Mouse (Mus musculus) lung, embryonic 14.5 days (tissue): ENCODE results near the gene Ly6g5c. TPM values are rescaled to one million over a fixed set of nuclear protein-coding genes. Genes with fewer than 3 reads are reported as not detected.
A peak's percentile ranks its signal among the peaks of the same experiment; 100 is the strongest.
"Not testable (repeated sequence)": the region's sequence is repeated elsewhere in the genome, so short reads cannot be mapped to it uniquely, and the experiment has no call there.

ENCODE experiments used
- ATAC-seq: fragments of 200-750 bp; cut with Nextera tagmentation; 2 replicates; pipeline ENCODE4 v1.8.0; 2017; ENCODE audit warnings: mild to moderate bottlenecking, moderate TSS enrichment, moderate library complexity; ENCODE audit not compliant: insufficient read depth
- DNase-seq: peaks from one replicate; pipeline ENCODE4 v3.0.0-alpha.2; 2015
- H3K27ac ChIP-seq: fragments of 300-500 bp; sonication (generic); 2 replicates; pipeline ENCODE4 v1.5.1; 2014; ENCODE audit warnings: low read depth, mild to moderate bottlenecking, moderate library complexity
- H3K27me3 ChIP-seq: fragments of 300-500 bp; sonication (generic); 2 replicates; pipeline ENCODE4 v1.6.1; 2014; ENCODE audit warnings: low read length, control low read depth; ENCODE audit not compliant: insufficient read depth
- H3K36me3 ChIP-seq: fragments of 300-500 bp; sonication (generic); 2 replicates; pipeline ENCODE4 v1.6.1; 2014; ENCODE audit warnings: control low read depth; ENCODE audit not compliant: insufficient read depth
- H3K4me1 ChIP-seq: fragments of 300-500 bp; sonication (generic); 2 replicates; pipeline ENCODE4 v1.6.1; 2014; ENCODE audit warnings: antibody characterized with exemption, control low read depth; ENCODE audit not compliant: insufficient read depth
- H3K4me2 ChIP-seq: fragments of 300-500 bp; sonication (generic); 2 replicates; pipeline ENCODE4 v1.6.1; 2014; ENCODE audit warnings: mild to moderate bottlenecking
- H3K4me3 ChIP-seq: fragments of 300-500 bp; sonication (generic); 2 replicates; pipeline ENCODE4 v1.5.1; 2014; ENCODE audit warnings: low read depth, low read length
- H3K9ac ChIP-seq: fragments of 300-500 bp; sonication (generic); 2 replicates; pipeline ENCODE4 v1.6.1; 2014
- H3K9me3 ChIP-seq: fragments of 300-500 bp; sonication (generic); 2 replicates; pipeline ENCODE4 v1.6.1; 2016; ENCODE audit warnings: low read depth, low read length, control low read depth
- CTCF ChIP-seq: IDR thresholded peaks from 2 replicates; pipeline ENCODE4 v1.5.1; 2016; ENCODE audit warnings: antibody characterized with exemption, low read depth
- WGBS: fragments of 180-500 bp; shearing (Covaris S2); extraction: QIAGEN DNeasy Blood & Tissue Kit; methylation state at CpG from one replicate; pipeline ENCODE4 v1.1.7; 2014; 5-methylcytosine and 5-hydroxymethylcytosine counted together
- polyA plus RNA-seq: library from polyadenylated mRNA; unstranded; fragments of >200 nt; fragmentation: Nextera tagmentation; extraction: Ambion mirVana; gene quantifications from 2 replicates; pipeline ENCODE4 v1.2.1, GENCODE M21; 2014

The Ly6g5c gene
- polyA plus RNA-seq, 1 experiment from 2014 or later: not detected

DNA sequence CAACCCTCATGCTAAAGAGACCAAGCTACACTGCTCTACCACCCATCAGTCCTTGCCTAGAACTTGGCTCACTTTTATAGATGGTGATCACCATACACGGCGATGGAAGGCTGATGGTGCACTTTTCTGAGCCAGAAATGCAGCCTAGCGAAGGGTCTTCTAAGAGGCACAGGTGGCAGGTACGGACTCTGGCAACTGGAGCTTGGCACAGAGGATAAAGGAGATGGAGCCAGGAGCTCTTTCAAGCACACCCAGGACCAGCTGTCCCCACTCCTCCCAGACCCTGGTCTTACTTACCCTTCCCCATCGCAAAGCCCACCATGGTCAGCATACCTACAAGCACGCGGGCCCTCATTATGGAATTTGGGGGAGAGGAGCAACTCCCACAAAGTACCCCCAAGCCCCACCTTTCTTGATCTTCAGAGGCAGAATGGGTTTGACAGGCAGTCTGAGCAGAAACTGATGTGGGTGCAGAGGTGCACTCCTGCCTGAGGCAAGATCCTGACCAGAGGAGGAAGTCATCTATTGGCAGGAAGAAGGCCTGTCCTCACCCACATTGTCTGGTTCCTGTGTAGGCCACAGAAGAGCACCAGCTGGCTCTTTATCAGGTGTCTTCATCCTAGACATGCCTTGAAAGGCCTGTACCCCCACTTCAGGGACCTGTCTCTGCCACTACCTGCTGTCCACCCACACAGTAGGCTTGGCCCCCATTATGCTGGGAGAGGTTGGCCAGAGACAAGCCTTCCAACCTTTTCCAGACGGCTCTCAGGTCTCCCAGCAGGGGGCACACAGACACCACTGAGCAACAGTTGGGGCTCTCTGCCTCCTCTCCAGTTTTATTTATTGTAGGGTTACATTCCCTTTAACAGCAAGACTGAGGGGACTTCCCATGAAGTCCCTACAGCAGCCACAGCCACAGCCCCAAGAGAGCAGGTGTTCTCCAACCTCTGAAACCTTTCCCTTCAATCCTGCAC is 7.3 kb downstream of the Ly6g5c start, which contains the start of gene Ly6g5b:
Gene Ly6g5b, minus strand, starts transcription at position 383 of the 974 bp plus-strand sequence.
- Histone ChIP-seq H3K27ac (no peak within 1 kb of the TSS), H3K4me2 (no peak within 1 kb of the TSS), H3K4me1 (0 out of 2 replicates have a peak, but pooled peaks cover 3% of the 10 kb centered on the region), H3K36me3 (peaks cover 52% of the 10 kb centered on the region), H3K4me3 (no peak within 1 kb of the TSS), H3K9me3 (no peaks in the 10 kb centered on the region), H3K27me3 (no peaks in the 10 kb centered on the region), H3K9ac (no peak within 1 kb of the TSS)
- 84% methylated on average over 8 of the region's 8 CpGs for WGBS
- DNase-seq (peak; percentile 53), ATAC-seq (no peak)
- TF ChIP-seq CTCF: peak; percentile 58

DNA sequence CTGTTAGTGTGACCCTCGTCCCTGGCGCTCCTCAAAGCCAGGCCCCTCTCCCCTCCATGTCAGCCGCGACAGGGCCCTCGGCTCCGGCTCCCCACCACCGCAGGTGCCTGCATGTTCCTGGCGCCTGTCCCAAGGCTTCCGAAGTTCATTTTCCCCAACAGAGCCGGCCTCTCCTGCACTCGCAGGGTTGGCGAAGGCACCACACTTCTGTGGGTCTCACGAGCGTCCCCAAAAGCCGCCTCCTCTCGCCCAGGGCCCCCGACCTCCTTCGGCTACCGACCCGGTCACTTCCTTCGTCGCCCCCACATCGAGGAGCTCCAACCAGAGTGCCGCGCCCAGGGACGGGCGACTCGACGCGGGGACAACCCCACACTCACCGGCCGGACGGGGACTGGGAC is 12.7 kb downstream of the Ly6g5c start:
- Histone ChIP-seq H3K9me3 (no peaks in the 10 kb centered on the region), H3K36me3 (peaks cover 45% of the 10 kb centered on the region), H3K4me1 (peaks cover 3% of the 10 kb centered on the region; the same call in 1 of the 2 replicates), H3K9ac (peak overlapping the region; percentile 97), H3K27me3 (no peaks in the 10 kb centered on the region), H3K27ac (peak overlapping the region; percentile 67), H3K4me2 (peak overlapping the region; percentile 94), H3K4me3 (peak overlapping the region; percentile 96)
- TF ChIP-seq CTCF: no peak
- ATAC-seq: no peak
- WGBS: under 1% methylated on average over 33 of the region's 33 CpGs
- no peak for DNase-seq

DNA sequence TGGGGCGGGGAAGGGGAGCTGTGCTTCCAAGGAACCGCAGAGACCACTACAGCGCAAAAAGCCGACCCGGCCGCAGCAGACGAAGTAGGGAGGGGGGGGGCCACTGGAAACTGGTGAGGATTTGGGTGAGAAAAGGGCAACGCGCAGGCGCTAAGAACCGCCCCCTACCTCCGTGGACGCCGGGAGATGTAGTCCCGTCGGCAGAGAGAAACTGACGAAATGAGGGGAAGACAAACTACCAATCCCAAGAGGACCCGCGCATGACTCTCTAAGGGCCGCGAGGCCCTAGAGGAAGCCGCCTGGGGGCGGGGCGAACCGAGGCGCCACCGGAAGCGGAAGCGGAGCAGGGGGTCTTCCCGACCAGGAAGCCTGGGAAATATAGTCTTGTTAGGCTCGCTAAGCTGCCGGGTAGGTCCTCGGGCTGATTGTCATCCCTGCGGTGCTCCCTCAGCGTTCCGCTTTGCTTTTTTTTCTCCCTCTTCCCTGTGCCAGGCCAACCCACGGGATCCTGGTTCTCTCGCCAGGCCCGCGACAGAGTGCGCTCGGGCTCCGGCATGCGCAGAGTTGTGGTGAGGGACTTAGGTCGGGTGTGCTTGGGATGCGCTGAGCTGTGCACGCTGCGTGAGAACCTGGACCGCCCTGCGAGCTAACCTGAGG is 13.2 kb downstream of the Ly6g5c start, which contains the start of gene Gpank1:
Gene Gpank1, plus strand, starts transcription at position 313 of the 657 bp plus-strand sequence.
- under 1% methylated on average over 50 of the region's 50 CpGs for WGBS

DNA sequence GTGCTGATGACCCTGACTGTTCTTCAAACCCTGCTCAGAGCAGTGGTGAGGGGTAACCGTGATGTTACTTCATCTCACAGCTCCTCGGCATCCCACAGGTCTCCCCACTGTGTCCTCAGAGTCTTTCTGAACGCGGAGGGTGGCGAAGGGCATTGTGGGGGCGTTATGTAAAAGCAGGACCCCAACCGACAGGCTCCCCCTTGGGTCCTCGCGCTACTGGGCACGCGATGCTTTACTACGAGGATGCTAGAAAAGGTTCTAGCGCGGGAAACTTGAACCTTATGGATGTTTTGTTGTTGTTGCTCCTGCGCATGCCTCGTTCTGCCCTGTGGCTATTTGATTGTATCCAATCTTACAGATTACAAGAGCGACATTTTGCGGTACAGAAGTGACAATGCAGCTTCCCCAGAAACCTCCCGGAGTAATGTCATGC is 13.8 kb downstream of the Ly6g5c start, which contains the start of gene Csnk2b:
Gene Csnk2b, minus strand, starts transcription at position 183 of the 433 bp plus-strand sequence.
- Histone ChIP-seq H3K4me3 (peak within 1 kb of the TSS; percentile 96), H3K9ac (peak within 1 kb of the TSS; percentile 97), H3K4me2 (peak within 1 kb of the TSS; percentile 94), H3K9me3 (no peaks in the 10 kb centered on the region), H3K36me3 (peaks cover 36% of the 10 kb centered on the region), H3K4me1 (peaks cover 3% of the 10 kb centered on the region; the same call in 1 of the 2 replicates), H3K27ac (peak within 1 kb of the TSS; percentile 92), H3K27me3 (no peaks in the 10 kb centered on the region)
- ATAC-seq (no peak; the same call in 1 of the 2 replicates), DNase-seq (peak; percentile 81)
- peak; percentile 36 for TF ChIP-seq CTCF
- WGBS: under 1% methylated on average over 19 of the region's 19 CpGs

More for the DNA sequence above, 13.2 kb downstream of the Ly6g5c start, which contains the start of gene Gpank1:
- peaks cover 40% of the 10 kb centered on the region for H3K36me3 ChIP-seq
- peak within 1 kb of the TSS; percentile 96 for H3K4me3 ChIP-seq
- peak within 1 kb of the TSS; percentile 94 for H3K4me2 ChIP-seq
- peak; percentile 97 for ATAC-seq
- no peak for TF ChIP-seq CTCF
- H3K9ac ChIP-seq: peak within 1 kb of the TSS; percentile 97
- H3K27me3 ChIP-seq: no peaks in the 10 kb centered on the region
- H3K4me1 ChIP-seq: peaks cover 3% of the 10 kb centered on the region; the same call in 1 of the 2 replicates
- DNase-seq: peak; percentile 100
- H3K27ac ChIP-seq: peak within 1 kb of the TSS; percentile 92
- H3K9me3 ChIP-seq: no peaks in the 10 kb centered on the region

DNA sequence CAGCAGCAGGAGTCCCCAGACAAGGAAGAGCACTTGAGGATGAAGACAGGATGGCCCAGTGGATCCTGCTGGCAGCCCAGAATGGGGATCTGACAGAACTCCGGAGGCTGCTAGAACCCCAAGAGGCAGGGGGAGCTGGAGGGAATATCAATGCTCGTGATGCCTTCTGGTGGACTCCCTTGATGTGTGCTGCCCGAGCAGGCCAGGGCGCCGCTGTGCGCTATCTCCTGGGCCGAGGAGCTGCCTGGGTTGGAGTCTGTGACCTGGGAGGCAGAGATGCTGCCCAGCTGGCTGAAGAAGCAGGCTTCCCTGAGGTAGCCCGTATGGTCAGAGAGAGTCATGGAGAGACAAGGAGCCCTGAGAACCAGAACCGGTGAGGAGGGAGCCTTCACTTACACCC is 15.2 kb downstream of the Ly6g5c start:
- peaks cover 27% of the 10 kb centered on the region for H3K36me3 ChIP-seq
- H3K4me1 ChIP-seq, H3K27me3 ChIP-seq, H3K9me3 ChIP-seq, ATAC-seq, DNase-seq, H3K4me2 ChIP-seq, H3K4me3 ChIP-seq, H3K27ac ChIP-seq, H3K9ac ChIP-seq: not testable (repeated sequence)
- WGBS: 84% methylated on average over 9 of the region's 9 CpGs

DNA sequence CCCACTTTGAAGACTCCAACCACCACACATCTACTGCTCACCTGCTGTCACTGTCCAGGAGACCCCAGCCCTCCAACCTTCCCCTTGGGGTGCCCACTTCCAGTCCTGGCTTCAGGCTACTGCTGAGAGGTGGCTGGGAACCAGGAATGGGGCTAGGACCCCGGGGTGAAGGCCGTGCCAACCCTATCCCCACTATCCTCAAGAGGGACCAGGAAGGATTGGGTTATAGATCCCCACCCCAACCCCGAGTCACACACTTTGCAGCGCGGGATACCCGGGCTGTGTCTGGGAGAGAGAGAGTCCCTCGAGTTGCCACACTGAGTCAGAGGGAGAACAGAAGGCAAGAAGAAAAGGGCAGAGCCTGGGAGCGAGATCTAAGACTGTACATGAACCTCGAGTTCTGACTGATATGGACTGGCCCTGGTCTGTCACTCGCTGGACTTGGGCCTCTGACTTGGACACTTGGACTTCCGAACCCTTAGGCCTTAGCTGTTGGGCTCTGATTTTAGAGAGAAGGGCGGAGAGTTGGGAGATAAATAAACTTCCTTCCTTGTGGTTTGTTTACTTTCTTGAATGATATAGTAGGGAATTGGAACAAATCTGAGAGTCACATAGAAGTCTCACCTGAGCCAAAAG is 16.3 kb downstream of the Ly6g5c start:
- not testable (repeated sequence) for H3K9me3 ChIP-seq, H3K27ac ChIP-seq, H3K27me3 ChIP-seq, H3K4me3 ChIP-seq, DNase-seq, ATAC-seq, H3K4me2 ChIP-seq, H3K4me1 ChIP-seq, H3K9ac ChIP-seq
- 88% methylated on average over 12 of the region's 12 CpGs for WGBS
- H3K36me3 ChIP-seq: peaks cover 26% of the 10 kb centered on the region; the same call in 1 of the 2 replicates
